Mouse (Mus musculus) CH12.LX (cell line): ENCODE data around the gene Gpatch1.

Experiments
- CTCF ChIP-seq, 2 experiments: IDR thresholded peaks in 1 of 2; conservative IDR thresholded peaks in 1 of 2; 2 replicates each; pipeline ENCODE4 v1.5.1; 2011 to 2012; ENCODE audit warnings: low read depth in 2 of 2, low read length in 2 of 2, improper control_type of control experiment in 1 of 2, inconsistent platforms in 1 of 2, mild to moderate bottlenecking in 1 of 2, moderate library complexity in 1 of 2
- GABPA ChIP-seq: IDR thresholded peaks from 2 replicates; pipeline ENCODE4 v1.6.1; 2012; ENCODE audit warnings: low read depth, low read length, improper control_type of control experiment, inconsistent platforms; ENCODE audit not compliant: insufficient replicate concordance
- MAZ ChIP-seq: IDR thresholded peaks from 2 replicates; pipeline ENCODE4 v1.6.1; 2012; ENCODE audit warnings: low read depth, mild to moderate bottlenecking, inconsistent platforms, low read length, improper control_type of control experiment, moderate library complexity
- MXI1 ChIP-seq: IDR thresholded peaks from 2 replicates; pipeline ENCODE4 v1.6.1; 2011; ENCODE audit warnings: mild to moderate bottlenecking, low read depth, low read length, improper control_type of control experiment
- POLR2A ChIP-seq: IDR thresholded peaks from 2 replicates; pipeline ENCODE4 v1.6.1; 2011; ENCODE audit warnings: low read depth, mild to moderate bottlenecking, improper control_type of control experiment, low read length
- TCF12 ChIP-seq: IDR thresholded peaks from 2 replicates; pipeline ENCODE4 v1.6.1; 2014; ENCODE audit warnings: low read depth, mild to moderate bottlenecking, inconsistent platforms, low read length, improper control_type of control experiment

DNA sequence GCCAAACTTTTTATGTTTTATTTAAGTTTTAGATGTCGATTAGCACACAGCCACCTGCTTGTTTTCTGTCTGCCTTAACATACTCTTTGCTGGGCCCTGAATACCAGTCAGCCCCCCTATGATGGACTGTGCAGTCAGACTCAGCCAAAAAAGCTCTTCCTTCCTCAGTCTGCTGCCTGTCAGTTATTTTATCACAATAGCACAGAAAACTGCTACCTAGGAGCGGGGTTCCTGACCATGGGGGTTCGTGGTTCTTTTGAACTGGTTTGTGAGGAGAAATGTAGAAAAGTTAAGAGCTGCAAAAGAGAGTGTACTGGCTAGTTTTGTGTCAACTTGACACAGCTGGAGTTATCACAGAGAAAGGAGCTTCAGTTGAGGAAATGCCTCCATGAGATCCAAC lies 39.3 kb downstream of the Gpatch1 start:
- TF ChIP-seq TCF12 (no peak), POLR2A (no peak), GABPA (no peak), MAZ (no peak), CTCF (conservative IDR thresholded peaks at IDR 0.05 in 1 of 2, IDR thresholded peaks at IDR 0.05 in 1 of 2; ENCODE audit: low read depth in 2 of 2, low read length in 2 of 2) (no peak), MXI1 (no peak)
